Mouse (Mus musculus) monocyte, adult 59 days (primary cell): ENCODE data around the gene Haus3. TPM values are rescaled to one million over a fixed set of nuclear protein-coding genes. Genes with fewer than 3 reads are reported as not detected.

Source experiments
- total RNA-seq, 2 experiments: library from RNA; stranded (reverse); gene quantifications; one replicate each; pipeline ENCODE4 v1.2.4; 2023

The Haus3 gene
- 10 to 100 TPM in 1 of 2 experiments, 1 to 10 TPM in 1; 9.5 to 10.6 TPM for total RNA-seq

DNA sequence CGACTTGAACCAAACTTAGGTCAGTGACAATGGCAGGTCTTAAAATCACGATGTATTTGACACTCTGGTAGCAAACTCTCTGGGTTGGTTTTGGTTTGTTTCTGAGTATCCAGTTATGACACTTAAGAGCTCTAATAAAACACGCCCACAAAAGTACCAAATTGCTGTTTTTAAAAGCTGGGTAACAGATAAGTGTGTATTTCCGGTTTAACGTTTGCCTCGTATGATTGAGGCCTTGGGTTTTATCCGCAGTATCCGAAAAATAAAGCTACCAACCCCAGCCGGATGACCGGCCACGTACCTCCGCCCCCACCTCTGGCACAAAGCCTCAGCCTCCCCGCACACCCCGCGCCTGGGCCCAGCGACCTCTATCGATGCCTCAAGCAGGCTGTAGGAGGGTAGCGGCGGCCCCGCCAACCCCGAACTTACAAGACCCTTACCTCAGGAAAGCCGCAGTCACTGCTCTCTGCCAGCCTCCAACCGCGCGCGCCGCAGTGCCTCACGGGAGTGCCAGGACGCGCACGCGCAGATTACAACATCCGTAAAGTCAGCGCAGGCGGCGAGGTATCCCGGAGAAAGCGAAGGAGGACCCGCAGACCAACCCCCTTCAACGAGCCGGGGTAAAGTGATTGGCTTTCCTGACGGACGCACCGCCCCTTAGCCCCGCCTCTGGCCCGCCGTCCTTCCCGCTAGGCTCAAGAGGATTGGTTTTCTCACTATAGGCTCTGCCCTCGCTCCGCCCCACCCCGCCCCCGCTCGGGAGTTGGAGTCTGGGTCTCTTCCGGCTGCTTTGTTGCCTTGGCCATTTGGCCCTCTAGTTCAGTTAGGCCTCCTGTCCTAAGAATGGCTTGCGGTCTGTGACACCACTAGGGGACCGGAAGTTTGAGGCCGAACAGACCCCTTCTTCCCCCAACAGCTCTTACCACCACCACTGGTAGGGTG is at the start of gene Haus3, which contains the start of gene Poln:
Haus3 (minus strand) TSS at position 578 of the 942 bp plus-strand sequence.
Poln (minus strand) TSS at position 499 of the 942 bp plus-strand sequence.

DNA sequence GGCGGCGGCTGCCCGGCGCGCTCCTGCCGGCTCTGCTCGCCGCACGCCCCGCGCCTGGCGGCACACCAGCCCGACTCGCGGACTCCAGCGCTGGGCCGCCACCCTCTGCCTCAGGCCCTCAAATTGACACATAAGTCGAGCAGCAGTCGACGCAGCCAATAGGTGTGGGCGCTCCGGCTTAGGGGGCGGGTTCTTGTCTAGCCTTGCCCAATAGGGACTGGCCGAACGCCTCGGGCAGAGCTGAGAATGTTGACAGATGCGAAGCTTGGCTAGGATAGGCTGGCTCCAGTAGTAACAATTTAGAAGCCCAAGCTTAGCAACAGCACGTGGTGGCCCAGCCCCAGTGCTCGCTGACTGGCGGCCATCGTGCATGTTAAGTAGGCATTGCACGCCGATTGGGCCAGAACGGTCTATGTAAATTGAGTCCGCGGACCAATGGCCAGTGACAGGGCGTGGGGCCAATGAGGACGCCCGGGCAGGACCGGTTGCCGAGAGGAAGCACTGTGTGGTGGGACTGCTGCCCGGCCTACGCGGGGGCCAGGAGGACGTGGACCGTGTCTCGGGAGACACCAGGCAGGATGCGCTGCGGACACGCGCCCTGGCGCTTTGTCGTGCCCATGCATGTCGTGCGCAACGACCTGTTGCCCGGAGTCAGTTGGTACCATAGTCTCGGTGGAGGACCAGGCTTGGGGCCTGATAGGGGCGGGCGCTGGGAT is 18.4 kb upstream of the Haus3 start, which contains the start of gene Mxd4:
Mxd4 (minus strand) TSS at position 120 of the 716 bp plus-strand sequence.

Other genes with a start within 250 kb of the Haus3 start
- gene Nelfa, start 233.1 kb downstream of the Haus3 start, total RNA-seq, result 10 to 100 TPM; 25.1 to 31.8 TPM
- gene Gm1673, start 186.1 kb downstream of the Haus3 start, total RNA-seq, result 10 to 100 TPM; 17.8 to 30.2 TPM
- gene Nat8l, start 173.5 kb downstream of the Haus3 start, total RNA-seq, result 10 to 100 TPM; 32.0 to 32.6 TPM
- gene Poln, start 79 bp downstream of the Haus3 start, total RNA-seq, result under 1 TPM in 1 of 2 experiments, not detected in 1; 0.84 TPM
- 10 to 100 TPM; 49.7 to 57.5 TPM for gene Mxd4, start 18.2 kb upstream of the Haus3 start, total RNA-seq
- gene Zfyve28, start 118.9 kb upstream of the Haus3 start, total RNA-seq, result 10 to 100 TPM in 1 of 2 experiments, 1 to 10 TPM in 1; 7.0 to 10.2 TPM
- 1 to 10 TPM in 1 of 2 experiments, under 1 TPM in 1; 0.45 to 1.1 TPM for gene Cfap99, start 119.1 kb upstream of the Haus3 start, total RNA-seq
- gene Rnf4, start 166.8 kb upstream of the Haus3 start, total RNA-seq, result 100 to 1,000 TPM; 165 to 171 TPM
- 10 to 100 TPM; 55.5 to 58.5 TPM for gene Fam193a, start 200.4 kb upstream of the Haus3 start, total RNA-seq